Mouse (Mus musculus) bone marrow macrophage, adult 2 months (primary cell): Measurements from ENCODE around the gene Map3k5.

ENCODE experiments used
- CTCF ChIP-seq: IDR thresholded peaks from 2 replicates; pipeline ENCODE4 v1.5.1; 2012; ENCODE audit warnings: low read depth, mild to moderate bottlenecking, low read length, moderate library complexity
- POLR2A ChIP-seq: IDR thresholded peaks from 2 replicates; pipeline ENCODE4 v1.6.1; 2012; ENCODE audit warnings: mild to moderate bottlenecking, low read depth, low read length, borderline replicate concordance

GRCm38 (mm10) chr10:20064556-20065207, 130.4 kb downstream of the Map3k5 start:
- no peak for TF ChIP-seq POLR2A
- TF ChIP-seq CTCF, result no peak
